Mouse (Mus musculus) layer of hippocampus, postnatal 14 days (tissue): ENCODE data around the gene Sept7. TPM values are rescaled to one million over a fixed set of nuclear protein-coding genes. Genes with fewer than 3 reads are reported as not detected.

Experiments
- DNase-seq, 2 experiments: peaks; one replicate each; pipeline ENCODE4 v3.0.0; 2021 to 2022; ENCODE audit warnings: low spot score in 2 of 2, mixed read lengths in 1 of 2
- total RNA-seq, 2 experiments: library from RNA; stranded (reverse); gene quantifications; 2 replicates each; pipeline ENCODE4 v1.2.3; 2021

The Sept7 gene
- total RNA-seq, 2 experiments from 2014 or later, result 278 to 289 TPM

GRCm38 (mm10) chr9:25357589-25357988, 105.3 kb downstream of the Sept7 start:
- DNase-seq, result no peak

GRCm38 (mm10) chr9:25358018-25358417, 105.8 kb downstream of the Sept7 start:
- DNase-seq, result no peak

Other genes with a start within 250 kb of the Sept7 start
- gene Gm10181, start 163.0 kb upstream of the Sept7 start, total RNA-seq, result not detected
- gene Herpud2, start 100.6 kb upstream of the Sept7 start, total RNA-seq, result 10 to 100 TPM; 46.9 to 47.5 TPM
- 10 to 100 TPM; 12.5 to 14.4 TPM for gene Eepd1, start 229.1 kb downstream of the Sept7 start, total RNA-seq